Mouse (Mus musculus) brain, embryonic 18.5 days (tissue): Measurements from ENCODE around the gene Ptch1.

Source experiments
- DNase-seq: peaks from one replicate; pipeline ENCODE4 v3.0.0-alpha.2; 2012; ENCODE audit warnings: low read depth, low spot score

Ptch1 gene

DNA sequence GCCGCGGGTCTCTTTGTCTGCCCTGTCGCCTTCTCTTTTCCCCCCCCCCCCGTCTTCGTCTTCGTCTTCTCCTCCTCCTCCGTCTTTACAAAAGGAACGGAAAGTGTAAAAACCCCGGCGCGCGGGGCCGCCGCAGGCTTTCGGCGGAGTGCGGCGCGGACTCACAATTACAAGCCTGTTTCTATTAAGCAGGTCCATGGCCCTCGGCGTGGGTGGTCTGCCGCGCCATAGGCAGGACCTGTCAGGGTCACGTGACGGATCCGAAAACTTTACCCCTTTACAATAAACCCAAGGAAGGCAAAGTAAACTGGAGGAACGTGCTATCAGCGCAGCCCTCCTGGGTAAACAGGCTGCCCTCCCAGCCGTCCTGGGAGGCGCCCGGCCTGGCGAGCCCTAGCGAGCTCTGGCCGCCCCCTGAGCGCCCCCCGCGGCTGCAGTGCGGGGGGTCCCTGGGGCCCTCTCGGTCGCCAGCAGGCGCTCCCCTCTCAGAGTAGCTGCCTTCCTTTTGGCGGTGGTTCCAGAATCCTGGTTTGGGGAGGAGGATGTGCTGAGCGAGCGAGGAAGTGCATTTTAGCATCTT, at the start of gene Ptch1:
TSS of gene Ptch1 (minus strand) at position 343 of the 580 bp plus-strand sequence.
- no peak for DNase-seq

DNA sequence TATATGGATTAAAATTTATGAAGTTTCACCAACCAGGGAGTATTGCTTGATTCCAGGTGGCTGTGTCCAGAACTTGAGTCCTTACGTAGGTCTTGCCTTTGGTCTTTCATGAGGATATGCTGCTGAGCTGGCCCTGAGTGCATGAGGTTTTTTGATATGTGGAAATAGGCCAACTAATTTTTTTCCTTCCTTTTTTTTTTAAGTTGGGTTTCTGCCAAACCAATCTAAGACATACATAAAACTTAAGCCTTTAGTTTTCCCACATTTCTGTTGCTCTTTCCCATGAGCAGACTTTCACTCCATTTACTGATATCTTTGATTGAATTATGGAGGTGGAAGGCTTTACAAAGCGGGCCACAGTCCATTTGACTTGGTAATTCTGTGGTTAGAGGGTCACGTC, 47.9 kb upstream of the Ptch1 start:
- DNase-seq = no peak

DNA sequence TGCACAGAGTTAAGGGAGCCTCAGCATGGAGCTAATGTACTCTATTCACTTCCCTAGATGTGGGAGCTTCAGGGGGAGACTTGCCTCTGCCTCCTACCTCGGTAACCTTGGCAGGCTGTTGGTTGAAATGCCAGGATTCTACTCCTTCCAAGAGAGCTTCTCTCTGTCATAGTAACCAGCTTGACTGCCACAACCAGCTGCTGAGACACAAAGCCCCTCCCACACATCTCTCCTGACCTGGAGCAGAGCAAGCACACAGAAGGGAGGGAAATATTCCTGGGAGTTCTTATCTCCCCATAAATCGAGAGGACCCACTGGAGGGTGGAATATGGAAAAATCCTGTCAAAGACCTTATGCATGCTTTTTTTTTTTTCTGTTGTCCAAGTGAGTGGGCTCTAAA, 39.8 kb upstream of the Ptch1 start:
- DNase-seq = no peak

DNA sequence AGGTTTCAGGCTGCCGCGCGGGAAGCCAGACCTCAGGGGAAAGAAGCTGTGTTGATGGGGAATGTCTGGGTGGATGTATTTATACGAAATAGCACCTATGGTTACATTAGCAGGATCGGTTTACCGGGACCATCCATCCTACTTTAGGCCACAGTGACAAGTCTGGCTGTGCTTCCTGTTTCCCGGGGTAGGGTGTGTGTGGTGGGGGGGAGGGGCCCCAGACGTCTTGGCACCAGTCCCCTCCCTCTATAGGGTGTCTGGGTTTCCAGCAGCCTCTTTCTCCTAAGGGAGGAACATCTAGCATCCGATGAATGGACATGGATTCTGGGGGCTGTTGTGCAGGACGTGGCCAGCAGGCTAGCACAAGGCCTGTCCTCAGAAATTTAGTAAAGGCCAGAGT, 36.3 kb upstream of the Ptch1 start:
- DNase-seq = no peak

DNA sequence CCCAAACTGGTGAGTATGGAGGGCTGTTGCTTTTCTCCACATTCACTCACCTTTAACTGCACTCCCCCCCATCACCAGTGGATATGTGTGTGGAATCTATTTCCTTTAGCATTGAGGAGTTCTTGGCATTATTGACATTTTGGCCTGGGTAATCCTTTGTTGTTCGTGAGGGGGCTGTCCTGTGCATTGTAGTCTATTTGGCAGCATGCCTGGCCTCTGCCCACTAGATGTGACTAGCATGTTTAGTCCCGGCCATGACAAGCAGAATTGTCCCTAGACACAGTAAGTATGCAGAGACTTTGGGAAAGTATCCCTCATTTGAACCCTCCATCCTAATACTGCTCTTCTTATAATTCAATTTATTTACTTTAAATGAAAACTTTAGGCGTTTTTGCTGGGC, 24.2 kb upstream of the Ptch1 start:
- no peak for DNase-seq

DNA sequence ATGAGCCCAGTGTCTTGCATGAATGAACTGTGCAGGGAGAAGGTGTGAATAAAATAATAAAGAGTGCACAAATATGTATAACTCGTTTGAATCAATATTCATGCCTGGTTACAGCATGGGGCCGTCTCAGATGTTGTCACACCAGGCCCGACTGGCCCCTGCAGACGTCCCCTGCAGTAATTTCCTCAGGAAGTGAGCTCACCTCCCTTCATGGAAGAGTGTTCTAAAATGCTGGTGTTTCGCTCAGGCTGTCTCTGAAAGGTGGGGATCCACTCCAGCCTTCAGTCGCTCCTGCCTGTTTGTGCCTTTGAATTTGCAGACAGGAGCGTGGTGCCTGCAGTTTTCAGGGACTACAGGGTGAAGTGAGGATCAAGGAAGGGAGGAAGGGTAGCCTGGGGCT, 22.5 kb upstream of the Ptch1 start:
- DNase-seq = no peak

DNA sequence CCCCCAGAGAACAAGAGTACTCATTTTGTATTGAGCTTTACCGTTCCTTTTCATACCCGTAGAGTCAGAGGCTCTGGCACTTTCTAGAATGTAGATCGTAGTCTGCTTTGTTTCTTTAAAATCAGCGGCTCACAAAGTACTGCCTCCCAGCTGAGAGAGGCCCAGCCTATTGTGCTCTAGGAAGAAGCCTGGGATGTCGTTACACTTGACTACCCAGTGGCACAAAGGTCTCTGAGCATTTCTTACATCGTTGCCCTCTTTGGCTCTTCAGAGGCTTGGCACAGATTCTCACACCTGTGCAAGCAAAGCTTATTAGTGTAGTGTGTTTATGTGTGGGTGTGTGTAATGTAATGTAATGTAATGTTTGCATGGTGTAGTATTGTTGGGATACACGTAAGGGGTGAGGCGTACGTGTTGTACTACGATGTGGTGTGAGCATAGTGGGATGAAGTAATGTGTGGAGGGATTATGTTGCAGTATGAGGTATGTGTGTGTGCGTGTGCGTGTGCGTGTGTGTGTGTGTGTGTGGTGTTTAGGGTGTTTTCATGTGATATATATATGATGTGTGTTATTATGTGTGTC, 20.2 kb upstream of the Ptch1 start:
- DNase-seq = no peak

DNA sequence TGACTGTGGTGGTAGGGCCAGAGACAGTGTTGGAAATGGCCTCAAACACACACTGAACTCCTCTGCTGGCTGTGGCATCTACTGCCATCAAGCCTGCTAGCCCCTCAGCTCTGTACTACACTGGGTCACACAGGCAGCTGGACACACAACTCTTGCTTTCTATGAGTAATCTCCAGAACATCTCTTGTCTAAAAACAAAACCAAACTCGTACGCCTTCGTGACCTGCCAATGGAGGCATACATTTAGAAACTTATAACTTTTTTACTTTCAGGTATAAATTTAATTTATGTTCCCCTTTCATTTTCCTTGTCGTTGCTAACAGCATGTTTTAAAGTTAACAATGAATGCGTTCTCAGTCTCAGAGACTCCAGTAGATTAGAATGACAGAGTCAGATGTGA, 19.4 kb upstream of the Ptch1 start:
- no peak for DNase-seq

DNA sequence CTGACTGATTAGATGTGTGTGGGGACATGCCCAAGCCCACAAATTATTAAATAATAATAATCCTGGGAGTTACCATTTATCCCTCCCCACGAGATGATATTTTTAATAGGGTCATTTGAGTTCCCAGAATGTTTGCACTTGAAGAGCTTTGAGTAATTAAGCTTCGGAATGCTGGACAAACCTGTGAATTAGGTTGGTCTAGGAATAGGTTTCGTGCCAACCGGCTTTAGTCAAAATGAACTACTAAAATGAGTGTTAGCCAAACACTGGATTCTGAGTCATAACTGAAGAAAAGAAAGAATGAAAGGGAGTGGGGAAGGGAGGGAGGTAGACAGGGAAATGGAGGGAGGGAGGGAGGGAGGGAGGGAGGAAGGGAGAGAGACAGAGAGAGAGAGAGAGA, 1.2 kb upstream of the Ptch1 start:
- DNase-seq = no peak

DNA sequence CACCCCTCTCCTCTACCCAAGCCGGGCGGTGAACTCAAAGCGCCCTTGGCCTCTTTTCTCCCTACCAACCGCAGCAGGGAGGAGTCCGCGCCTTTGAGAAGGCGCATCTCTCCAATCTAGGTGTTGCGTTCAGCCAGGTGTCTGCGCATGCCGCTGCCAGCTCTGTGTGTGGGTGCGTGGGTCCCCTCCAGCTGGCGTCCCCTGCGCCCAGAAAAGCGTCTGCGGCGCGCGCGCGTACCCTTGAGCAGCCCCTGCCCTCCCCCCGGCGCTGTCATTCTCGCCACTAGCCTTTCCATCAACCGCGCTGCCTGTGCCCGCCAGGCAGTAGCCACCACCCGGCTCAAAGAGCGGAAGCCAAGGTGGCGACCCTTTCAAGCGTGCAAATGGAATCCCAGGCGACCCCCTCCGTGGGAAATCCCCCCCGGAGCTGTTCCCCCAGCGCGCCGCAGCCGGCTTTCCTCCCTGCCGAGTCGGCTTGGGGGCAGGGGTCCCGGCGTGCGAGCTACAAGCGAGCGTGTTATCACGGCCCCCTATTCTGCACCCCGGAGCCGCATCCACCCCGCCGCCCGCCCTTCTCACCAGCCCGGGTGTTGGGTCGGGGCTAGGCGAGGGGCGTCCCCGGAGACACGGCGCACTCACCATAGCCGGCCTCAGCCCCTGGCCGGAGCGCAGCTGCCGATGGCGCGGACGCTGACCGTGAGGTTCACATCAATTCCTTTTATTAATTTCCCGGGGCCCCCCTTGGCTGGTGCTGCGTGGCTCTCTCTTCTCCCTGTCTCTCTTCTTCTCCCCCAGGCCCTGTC, 744 bp downstream of the Ptch1 start:
- no peak for DNase-seq

DNA sequence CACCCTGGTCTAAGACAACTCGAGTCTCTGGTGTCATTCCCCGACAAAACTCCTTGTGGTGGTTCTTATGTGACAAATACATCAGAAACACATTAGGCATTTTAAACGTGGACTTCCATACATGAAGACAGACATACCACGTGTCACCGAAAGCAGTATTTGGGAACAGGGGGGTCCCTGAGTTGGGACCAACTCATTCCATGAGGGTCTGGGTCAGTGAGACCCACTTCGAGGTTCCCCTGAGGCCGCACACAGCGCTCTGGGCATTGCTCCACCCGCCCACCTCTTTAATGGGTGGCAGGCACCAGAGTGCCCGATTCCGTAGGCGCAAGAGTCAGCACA, 1.3 kb downstream of the Ptch1 start:
- no peak for DNase-seq

DNA sequence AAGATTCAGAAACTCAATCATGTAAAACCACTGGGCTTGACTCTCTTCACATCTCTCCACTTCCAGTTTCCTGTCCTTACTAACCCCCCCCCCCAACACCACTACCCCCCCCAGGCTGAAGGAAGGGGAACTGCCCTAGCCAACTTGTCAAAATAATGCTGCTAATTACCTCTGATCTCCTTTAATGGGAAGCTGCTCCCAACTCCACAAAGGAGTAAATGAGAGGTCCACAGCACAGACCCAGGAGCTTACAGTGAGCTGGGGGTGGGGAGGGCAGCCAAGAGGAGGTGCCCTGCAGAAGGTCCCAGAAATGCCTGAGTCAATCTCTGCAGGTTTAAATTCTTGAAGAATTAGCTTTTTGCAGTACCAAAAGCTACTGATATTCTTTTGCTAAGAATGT, 2.9 kb downstream of the Ptch1 start:
- no peak for DNase-seq

DNA sequence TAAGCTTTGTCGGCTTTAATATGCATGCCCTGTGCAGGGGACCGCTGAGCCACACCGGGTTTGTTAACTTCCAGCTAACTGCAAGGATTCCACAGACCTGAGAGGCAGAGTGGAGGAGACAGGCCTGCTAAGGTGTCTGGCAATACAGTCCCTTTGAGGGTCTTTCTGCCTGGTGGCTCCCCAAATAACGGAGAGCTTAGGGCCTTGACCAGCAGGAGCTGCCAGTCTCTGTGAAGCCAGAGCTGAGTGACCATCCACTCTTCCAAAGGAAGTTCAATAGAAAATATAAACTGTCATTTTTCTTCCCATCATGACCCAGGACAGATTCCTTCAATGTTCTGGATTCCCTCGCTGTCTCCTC, 4.0 kb downstream of the Ptch1 start:
- no peak for DNase-seq

DNA sequence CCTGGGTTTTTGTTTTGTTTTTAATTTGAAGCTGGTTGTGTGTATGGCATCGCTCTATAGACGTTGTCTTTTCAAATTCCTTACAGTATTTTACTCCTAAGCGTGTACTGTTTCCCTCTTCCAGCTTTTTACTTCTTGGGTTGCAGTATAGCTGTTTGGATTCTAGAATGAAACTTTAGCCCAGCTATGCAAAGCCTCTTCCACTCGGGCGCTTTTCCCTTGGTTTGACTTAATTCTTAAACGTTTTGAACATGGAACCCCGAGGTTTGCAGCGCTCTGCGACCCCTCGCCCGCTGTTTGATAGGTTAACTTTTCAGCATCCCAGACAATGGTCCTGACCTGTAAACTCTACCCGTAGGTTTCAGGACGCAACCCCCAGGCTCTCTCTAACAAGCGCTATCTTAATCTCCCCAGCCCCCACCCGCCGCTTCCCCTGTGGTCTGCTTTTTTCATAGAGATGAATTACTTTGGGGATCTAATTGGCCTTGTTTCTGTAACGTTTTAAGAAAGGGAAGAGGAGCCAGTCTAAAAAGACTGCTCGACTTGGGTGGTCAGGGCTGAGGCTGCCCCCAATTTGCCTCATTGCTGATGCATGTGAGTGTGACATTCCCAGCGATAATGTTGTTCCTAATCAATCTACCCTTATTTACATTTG, 4.5 kb downstream of the Ptch1 start:
- no peak for DNase-seq

DNA sequence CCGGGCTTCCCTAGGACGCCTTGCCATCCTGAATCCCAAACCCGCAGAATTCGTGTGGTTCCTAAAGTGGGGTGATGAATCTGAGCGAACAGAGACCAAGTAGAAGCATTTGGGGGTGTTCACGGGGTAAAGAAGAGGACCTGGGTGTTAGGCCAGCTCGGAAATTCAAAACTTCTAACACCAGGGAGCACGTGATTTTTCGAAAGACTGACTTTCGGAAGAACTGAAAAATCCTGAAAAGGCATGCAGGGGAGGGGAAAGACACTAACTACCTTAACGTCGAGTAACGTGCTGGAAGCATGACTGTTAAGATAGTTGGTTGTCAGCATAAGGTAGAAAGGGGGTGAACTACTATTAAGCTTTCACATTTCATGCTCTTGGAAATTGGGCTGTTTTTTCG, 5.1 kb downstream of the Ptch1 start:
- no peak for DNase-seq

DNA sequence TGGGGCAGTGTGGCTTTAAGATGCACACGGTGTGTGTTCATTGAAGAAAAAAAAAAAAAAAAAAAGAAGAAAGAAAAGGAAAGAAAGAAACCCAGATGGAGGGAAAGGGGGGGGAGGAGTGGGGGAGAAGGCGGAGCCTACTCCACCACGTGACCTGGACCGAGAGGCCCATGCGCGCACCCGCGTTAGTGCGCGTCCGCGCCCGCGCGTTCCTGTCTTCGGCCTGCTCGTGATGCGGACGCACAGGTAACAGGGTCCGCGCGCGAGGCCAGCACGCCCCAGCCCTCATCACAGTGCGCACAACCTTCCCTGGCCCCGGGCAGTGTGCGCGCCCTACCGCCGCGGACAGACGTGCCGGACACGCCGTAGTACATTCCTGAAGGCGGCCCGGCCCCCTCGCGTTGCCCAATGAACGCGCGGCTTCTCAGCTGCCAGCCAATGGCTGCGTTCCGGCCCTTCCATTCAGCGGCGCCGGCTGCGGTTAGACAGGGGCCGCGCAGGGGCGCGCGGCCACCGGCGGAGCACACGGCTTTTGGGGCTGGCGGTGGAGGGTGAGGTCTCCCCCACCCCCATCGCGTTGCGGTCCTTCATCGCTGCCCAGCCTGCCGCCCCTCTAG, 5.6 kb downstream of the Ptch1 start:
- peak; percentile 85 for DNase-seq

DNA sequence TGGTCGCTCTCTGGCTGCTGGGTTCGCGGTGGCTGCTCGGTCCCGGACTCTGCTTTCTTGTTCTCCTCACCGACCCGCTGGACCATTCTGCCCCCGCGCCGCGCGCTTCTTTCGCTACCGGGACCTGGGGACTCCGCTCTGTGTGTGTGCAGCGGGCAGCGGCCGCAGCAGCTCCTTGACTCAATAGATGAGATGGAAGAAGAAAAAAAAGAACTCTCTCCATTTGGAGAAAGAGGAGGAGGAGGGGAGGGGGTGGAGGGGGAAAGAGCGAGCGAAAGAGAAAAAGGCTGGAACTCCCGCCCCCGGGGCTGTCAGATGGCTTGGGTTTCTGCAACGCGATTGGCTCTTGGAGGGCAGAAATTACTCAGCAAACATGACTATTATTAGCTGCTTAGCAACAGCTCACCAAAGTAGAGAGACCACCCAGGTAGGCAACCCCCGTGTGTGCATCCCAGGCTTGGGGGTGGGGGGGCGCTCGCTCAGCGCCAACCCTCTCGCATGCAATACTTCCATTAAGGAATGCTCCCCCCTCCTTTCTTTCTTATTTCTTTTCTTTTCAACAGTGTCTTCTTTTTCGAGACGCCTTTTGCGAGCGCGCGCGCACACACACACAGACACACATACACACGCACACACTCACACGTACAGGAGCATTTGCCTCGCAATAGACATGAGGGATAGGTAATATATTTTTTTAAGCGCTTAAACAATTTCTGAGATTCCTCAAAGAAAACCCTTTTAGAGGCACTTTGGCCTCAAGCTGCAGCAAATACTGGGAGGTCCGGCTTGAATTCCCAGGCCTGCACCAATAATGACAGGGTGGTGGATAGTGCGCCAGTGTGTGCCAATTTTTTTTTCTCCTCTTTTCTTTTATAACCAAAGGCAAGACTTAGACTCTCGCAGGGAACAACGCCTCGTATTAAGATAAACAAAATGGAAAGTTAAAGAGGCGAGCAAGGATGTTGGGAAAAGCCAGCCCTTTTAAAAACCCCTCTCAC, 7.1 kb downstream of the Ptch1 start:
- DNase-seq = peak; percentile 90

DNA sequence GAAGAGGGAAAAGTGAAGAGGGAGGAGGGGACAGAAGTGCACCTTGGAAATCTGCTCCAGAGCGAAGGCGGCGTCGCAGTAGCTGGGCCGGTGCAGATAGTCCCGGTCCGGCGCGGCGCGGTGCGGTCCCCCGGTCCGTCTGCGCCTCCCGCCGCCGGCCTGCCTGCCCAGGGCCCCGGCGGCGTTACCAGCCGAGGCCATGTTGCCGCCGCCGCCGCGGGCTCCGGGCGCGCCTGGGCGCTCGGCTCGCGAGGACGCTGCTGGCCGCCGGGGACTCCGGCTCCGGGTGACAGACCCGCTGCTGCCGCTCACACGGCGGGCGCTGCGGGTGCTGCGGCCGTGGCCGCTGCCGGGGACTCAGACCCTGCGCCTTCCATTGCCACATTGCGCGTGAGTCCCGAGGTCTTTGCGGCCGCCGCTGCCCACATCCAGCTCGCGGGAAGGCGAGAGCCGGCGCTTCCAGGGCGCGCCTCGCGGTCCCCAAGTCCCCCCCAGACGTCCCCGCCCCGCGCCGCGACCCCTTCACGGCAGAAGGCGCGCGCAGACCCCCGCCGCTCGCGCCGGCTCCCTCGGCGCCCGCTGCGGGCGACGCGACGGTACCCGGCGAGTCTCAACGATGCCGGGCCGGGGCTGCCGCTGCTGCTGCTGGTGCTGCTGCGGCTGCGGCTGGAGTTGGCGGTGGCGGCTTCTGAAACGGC, 7.9 kb downstream of the Ptch1 start:
- no peak for DNase-seq

DNA sequence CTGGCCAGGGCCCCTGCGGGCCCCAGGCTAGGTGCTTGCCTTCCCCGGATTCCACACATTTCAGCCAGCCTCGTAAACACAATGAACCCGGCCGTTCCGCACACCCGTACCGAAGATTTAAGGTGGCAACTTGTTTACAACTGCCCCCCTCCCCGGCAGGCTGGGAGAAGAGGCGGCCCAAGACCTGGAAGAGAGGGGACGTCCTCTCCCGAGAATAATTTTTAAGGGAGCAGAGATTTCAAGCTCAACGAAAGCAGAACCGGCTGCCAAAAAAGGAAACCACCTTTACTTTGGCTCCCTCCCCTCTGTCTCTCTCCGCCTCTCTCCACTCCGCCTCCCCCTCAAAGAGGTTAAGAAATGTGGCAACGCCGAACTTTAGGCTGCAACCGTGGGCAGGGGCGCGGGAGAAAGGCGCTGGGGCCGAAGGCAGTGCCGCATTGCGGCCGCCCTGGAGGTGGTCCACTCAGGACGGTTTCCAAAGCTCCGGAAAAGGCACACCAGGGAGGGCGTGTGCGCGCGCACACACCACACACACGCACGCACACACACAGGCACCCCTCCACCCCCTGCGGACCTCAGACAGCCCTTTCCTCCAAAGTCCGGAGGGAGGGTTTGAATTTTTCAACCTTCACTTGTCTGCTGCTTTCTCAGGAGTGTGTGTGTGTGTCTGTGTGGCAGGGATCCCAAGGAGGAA, 8.6 kb downstream of the Ptch1 start:
- DNase-seq = no peak
